Comparison of ENCODE assay signal across 7 mouse cellular contexts in genomic region chr15:98952063-98952455, GRCm38 (mm10). TPM values are rescaled to one million over a fixed set of nuclear protein-coding genes. Genes with fewer than 3 reads are reported as not detected.
DNase-seq lines count a peak whose midpoint lies in the region; ATAC-seq and TF ChIP-seq lines count a peak whose summit lies in the region.

No protein-coding gene starts in this region.

- peak overlapping the region; percentile 55 for H3K4me2 ChIP-seq in lung, embryonic 16.5 days (ENCODE audit: low read depth, low read length)
- H3K4me2 ChIP-seq in embryonic facial prominence, embryonic 15.5 days (replicated peaks): peak overlapping the region; percentile 52
- H3K4me2 ChIP-seq in limb, embryonic 14.5 days (replicated peaks; ENCODE audit: low read depth, low read length, severe bottlenecking): peak overlapping the region; percentile 72
- peak overlapping the region; percentile 44 for H3K4me2 ChIP-seq in stomach, embryonic 16.5 days (ENCODE audit: low read depth, low read length)

- no peak for ATAC-seq in lung, embryonic 16.5 days (ENCODE audit: low read depth)
- ATAC-seq in embryonic facial prominence, embryonic 15.5 days (ENCODE audit: insufficient number of reproducible peaks, low FRiP score, low TSS enrichment, low read depth): no peak
- ATAC-seq in limb, embryonic 14.5 days (ENCODE audit: low FRiP score, low read depth): no peak
- peak; percentile 23; the same call in 1 of the 2 replicates for ATAC-seq in stomach, embryonic 16.5 days (ENCODE audit: insufficient read depth, low FRiP score)

- TF ChIP-seq POLR2A in limb, embryonic 14.5 days (IDR thresholded peaks at IDR 0.05; ENCODE audit: borderline replicate concordance, extremely low read depth, insufficient read depth, insufficient read length): no peak

- DNase-seq in lung, postnatal 10 days: no peak
- DNase-seq in limb, embryonic 14.5 days (ENCODE audit: low spot score): peak; percentile 17
- no peak for DNase-seq in adrenal gland, postnatal 25 days
- no peak for DNase-seq in layer of hippocampus, adult 11-12 months (ENCODE audit: low spot score)

- H3K36me3 ChIP-seq in lung, embryonic 16.5 days (ENCODE audit: control insufficient read depth, insufficient read depth, low read length): peaks cover 4% of the 10 kb centered on the region; the same call in 1 of the 2 replicates
- peaks cover 10% of the 10 kb centered on the region for H3K36me3 ChIP-seq in embryonic facial prominence, embryonic 15.5 days
- peaks cover 15% of the 10 kb centered on the region for H3K36me3 ChIP-seq in limb, embryonic 14.5 days (ENCODE audit: control insufficient read depth, insufficient read depth, low read length)
- no peaks in the 10 kb centered on the region for H3K36me3 ChIP-seq in stomach, embryonic 16.5 days (ENCODE audit: control insufficient read depth, insufficient read depth, low read length)

- no peaks in the 10 kb centered on the region for H3K27me3 ChIP-seq in lung, embryonic 16.5 days (ENCODE audit: control insufficient read depth, insufficient read depth, low read depth, low read length)
- H3K27me3 ChIP-seq in embryonic facial prominence, embryonic 15.5 days: no peaks in the 10 kb centered on the region
- no peaks in the 10 kb centered on the region for H3K27me3 ChIP-seq in limb, embryonic 14.5 days (ENCODE audit: control insufficient read depth, insufficient read depth, low read length)
- H3K27me3 ChIP-seq in stomach, embryonic 16.5 days (ENCODE audit: control insufficient read depth, insufficient read depth, low read length): no peaks in the 10 kb centered on the region

- 19% methylated on average over 5 of the region's 5 CpGs for WGBS in lung, embryonic 16.5 days
- 14% methylated on average over 5 of the region's 5 CpGs for WGBS in embryonic facial prominence, embryonic 15.5 days
- WGBS in limb, embryonic 14.5 days: 20% methylated on average over 5 of the region's 5 CpGs
- WGBS in stomach, embryonic 16.5 days: 17% methylated on average over 5 of the region's 5 CpGs

- peak overlapping the region; percentile 44; the same call in 1 of the 2 replicates for H3K27ac ChIP-seq in lung, embryonic 16.5 days (ENCODE audit: low read length)
- H3K27ac ChIP-seq in embryonic facial prominence, embryonic 15.5 days (replicated peaks): peak overlapping the region; percentile 73
- peak overlapping the region; percentile 48; the same call in 1 of the 2 replicates for H3K27ac ChIP-seq in limb, embryonic 14.5 days (replicated peaks; ENCODE audit: low read depth, low read length)
- peak overlapping the region; percentile 74 for H3K27ac ChIP-seq in stomach, embryonic 16.5 days (ENCODE audit: low read length)

- H3K9ac ChIP-seq in lung, embryonic 16.5 days (ENCODE audit: low read length): peak overlapping the region; percentile 63
- peak overlapping the region; percentile 18; the same call in 1 of the 2 replicates for H3K9ac ChIP-seq in embryonic facial prominence, embryonic 15.5 days
- H3K9ac ChIP-seq in limb, embryonic 14.5 days (ENCODE audit: low read depth, low read length, severe bottlenecking): peak overlapping the region; percentile 91
- H3K9ac ChIP-seq in stomach, embryonic 16.5 days (ENCODE audit: low read length): peak overlapping the region; percentile 44

- H3K9me3 ChIP-seq in lung, embryonic 16.5 days (ENCODE audit: control insufficient read depth, low read length): no peaks in the 10 kb centered on the region
- H3K9me3 ChIP-seq in embryonic facial prominence, embryonic 15.5 days (replicated peaks): no peaks in the 10 kb centered on the region
- H3K9me3 ChIP-seq in limb, embryonic 14.5 days (ENCODE audit: control insufficient read depth, low read length): no peaks in the 10 kb centered on the region
- H3K9me3 ChIP-seq in stomach, embryonic 16.5 days (replicated peaks; ENCODE audit: control insufficient read depth, low read length): no peaks in the 10 kb centered on the region

- peak overlapping the region; percentile 86 for H3K4me3 ChIP-seq in lung, embryonic 16.5 days (ENCODE audit: low read length)
- peak overlapping the region; percentile 84 for H3K4me3 ChIP-seq in embryonic facial prominence, embryonic 15.5 days (replicated peaks)
- H3K4me3 ChIP-seq in limb, embryonic 14.5 days (replicated peaks; ENCODE audit: low read length): peak overlapping the region; percentile 72
- peak overlapping the region; percentile 89 for H3K4me3 ChIP-seq in stomach, embryonic 16.5 days (replicated peaks; ENCODE audit: low read length)

- peaks cover 2% of the 10 kb centered on the region; the same call in 1 of the 2 replicates for H3K4me1 ChIP-seq in lung, embryonic 16.5 days (replicated peaks; ENCODE audit: control insufficient read depth, insufficient read depth, low read length)
- H3K4me1 ChIP-seq in embryonic facial prominence, embryonic 15.5 days: peaks cover 12% of the 10 kb centered on the region
- peaks cover 12% of the 10 kb centered on the region for H3K4me1 ChIP-seq in limb, embryonic 14.5 days (ENCODE audit: control insufficient read depth, insufficient read depth, low read length)
- 0 out of 2 replicates have a peak, but pooled peaks cover 2% of the 10 kb centered on the region for H3K4me1 ChIP-seq in stomach, embryonic 16.5 days (ENCODE audit: control insufficient read depth, insufficient read depth, low read length)

RNA-seq across cellular contexts. Expression of gene Gm49450, which starts 1.3 kb away (rescaled TPM):
- polyA plus RNA-seq in lung, embryonic 16.5 days (2015; fragmentation: Nextera tagmentation; extraction: Ambion mirVana): not detected in 2 replicates
- polyA plus RNA-seq in embryonic facial prominence, embryonic 15.5 days (2015; fragmentation: Nextera tagmentation; extraction: Ambion mirVana): not detected in 2 replicates
- polyA plus RNA-seq in limb, embryonic 14.5 days (2012; rRNA removed): 15.1 and 159 TPM in 2 replicates
- not detected in 2 replicates for polyA plus RNA-seq in limb, embryonic 14.5 days (2014; fragmentation: Nextera tagmentation; extraction: Ambion mirVana)
- not detected in 2 replicates for polyA plus RNA-seq in stomach, embryonic 16.5 days (2015; fragmentation: Nextera tagmentation; extraction: Ambion mirVana)
- total RNA-seq in adrenal gland, postnatal 25 days (2021): not detected in 2 replicates

RNA-seq across cellular contexts. Expression of gene Tuba1a, which starts 1.4 kb away (rescaled TPM):
- polyA plus RNA-seq in lung, embryonic 16.5 days (2015; fragmentation: Nextera tagmentation; extraction: Ambion mirVana): 870 and 906 TPM in 2 replicates
- 1,473 and 1,543 TPM in 2 replicates for polyA plus RNA-seq in embryonic facial prominence, embryonic 15.5 days (2015; fragmentation: Nextera tagmentation; extraction: Ambion mirVana)
- polyA plus RNA-seq in limb, embryonic 14.5 days (2012; rRNA removed): 1,030 and 1,250 TPM in 2 replicates
- polyA plus RNA-seq in limb, embryonic 14.5 days (2014; fragmentation: Nextera tagmentation; extraction: Ambion mirVana): 1,263 and 1,288 TPM in 2 replicates
- polyA plus RNA-seq in stomach, embryonic 16.5 days (2015; fragmentation: Nextera tagmentation; extraction: Ambion mirVana): 1,001 and 1,036 TPM in 2 replicates
- total RNA-seq in adrenal gland, postnatal 25 days (2021): 81.5 and 90.9 TPM in 2 replicates

RNA-seq across cellular contexts. Expression of gene Tuba1b, which starts 17.7 kb away (rescaled TPM):
- 1,812 and 1,892 TPM in 2 replicates for polyA plus RNA-seq in lung, embryonic 16.5 days (2015; fragmentation: Nextera tagmentation; extraction: Ambion mirVana)
- polyA plus RNA-seq in embryonic facial prominence, embryonic 15.5 days (2015; fragmentation: Nextera tagmentation; extraction: Ambion mirVana): 1,427 and 1,514 TPM in 2 replicates
- polyA plus RNA-seq in limb, embryonic 14.5 days (2012; rRNA removed): 2,384 and 3,894 TPM in 2 replicates
- 1,587 and 1,605 TPM in 2 replicates for polyA plus RNA-seq in limb, embryonic 14.5 days (2014; fragmentation: Nextera tagmentation; extraction: Ambion mirVana)
- 1,202 and 1,296 TPM in 2 replicates for polyA plus RNA-seq in stomach, embryonic 16.5 days (2015; fragmentation: Nextera tagmentation; extraction: Ambion mirVana)
- total RNA-seq in adrenal gland, postnatal 25 days (2021): 285 and 323 TPM in 2 replicates

RNA-seq across cellular contexts. Expression of gene Lmbr1l, which starts 34.0 kb away (rescaled TPM):
- polyA plus RNA-seq in lung, embryonic 16.5 days (2015; fragmentation: Nextera tagmentation; extraction: Ambion mirVana): 15.7 and 17.3 TPM in 2 replicates
- 21.7 and 22.0 TPM in 2 replicates for polyA plus RNA-seq in embryonic facial prominence, embryonic 15.5 days (2015; fragmentation: Nextera tagmentation; extraction: Ambion mirVana)
- polyA plus RNA-seq in limb, embryonic 14.5 days (2012; rRNA removed): 66.8 and 145 TPM in 2 replicates
- 5.5 and 7.8 TPM in 2 replicates for polyA plus RNA-seq in limb, embryonic 14.5 days (2014; fragmentation: Nextera tagmentation; extraction: Ambion mirVana)
- polyA plus RNA-seq in stomach, embryonic 16.5 days (2015; fragmentation: Nextera tagmentation; extraction: Ambion mirVana): 14.8 and 18.3 TPM in 2 replicates
- total RNA-seq in adrenal gland, postnatal 25 days (2021): 25.2 and 30.5 TPM in 2 replicates

RNA-seq across cellular contexts. Expression of gene Dhh, which starts 53.7 kb away (rescaled TPM):
- polyA plus RNA-seq in lung, embryonic 16.5 days (2015; fragmentation: Nextera tagmentation; extraction: Ambion mirVana): 1.4 and 2.4 TPM in 2 replicates
- polyA plus RNA-seq in embryonic facial prominence, embryonic 15.5 days (2015; fragmentation: Nextera tagmentation; extraction: Ambion mirVana): 1.7 and 2.4 TPM in 2 replicates
- 1.4 and 2.0 TPM in 2 replicates for polyA plus RNA-seq in limb, embryonic 14.5 days (2012; rRNA removed)
- 0.72 and 1.1 TPM in 2 replicates for polyA plus RNA-seq in limb, embryonic 14.5 days (2014; fragmentation: Nextera tagmentation; extraction: Ambion mirVana)
- 0.84 and 1.1 TPM in 2 replicates for polyA plus RNA-seq in stomach, embryonic 16.5 days (2015; fragmentation: Nextera tagmentation; extraction: Ambion mirVana)
- total RNA-seq in adrenal gland, postnatal 25 days (2021): 1.1 and 2.4 TPM in 2 replicates

Comparison
In these comparisons a context has a peak if more than half of its experiments do, and no peak if none do; other contexts are left out.
1. H3K9ac ChIP-seq: peak in every context shown above with its lines; median percentile 91 in limb, embryonic 14.5 days; 63 in lung, embryonic 16.5 days; 44 in stomach, embryonic 16.5 days; 18 in embryonic facial prominence, embryonic 15.5 days.